Mouse (Mus musculus) limb, embryonic 14.5 days (tissue): ENCODE measurements around the gene Wdr75. TPM values are rescaled to one million over a fixed set of nuclear protein-coding genes. Genes with fewer than 3 reads are reported as not detected.

Source experiments
- ATAC-seq: fragments of 200-750 bp; cut with Nextera tagmentation; 2 replicates; pipeline ENCODE4 v1.8.0; 2017; ENCODE audit warnings: low read depth, moderate number of reproducible peaks, moderate TSS enrichment; ENCODE audit not compliant: low FRiP score
- DNase-seq: peaks from one replicate; pipeline ENCODE4 v3.0.0-alpha.2; 2015; ENCODE audit warnings: low spot score
- H3K27ac ChIP-seq: fragments of 300-500 bp; sonication (generic); replicated peaks from 2 replicates; pipeline ENCODE4 v1.5.1; 2014; ENCODE audit warnings: low read depth, mild to moderate bottlenecking, low read length, moderate library complexity, mixed read lengths
- H3K27me3 ChIP-seq: fragments of 300-500 bp; sonication (generic); 2 replicates; pipeline ENCODE4 v1.6.1; 2014; ENCODE audit warnings: low read length, mixed read lengths; ENCODE audit not compliant: control insufficient read depth, insufficient read depth
- H3K36me3 ChIP-seq: fragments of 300-500 bp; sonication (generic); 2 replicates; pipeline ENCODE4 v1.6.1; 2014; ENCODE audit warnings: mild to moderate bottlenecking, low read length, moderate library complexity, mixed read lengths; ENCODE audit not compliant: control insufficient read depth, insufficient read depth
- H3K4me1 ChIP-seq: fragments of 300-500 bp; sonication (generic); 2 replicates; pipeline ENCODE4 v1.6.1; 2014; ENCODE audit warnings: antibody characterized with exemption, low read length, mixed read lengths; ENCODE audit not compliant: control insufficient read depth, insufficient read depth
- H3K4me2 ChIP-seq: fragments of 300-500 bp; sonication (generic); replicated peaks from 2 replicates; pipeline ENCODE4 v1.6.1; 2014; ENCODE audit warnings: low read depth, mild to moderate bottlenecking, low read length, moderate library complexity; ENCODE audit not compliant: severe bottlenecking
- H3K4me3 ChIP-seq: fragments of 300-500 bp; sonication (generic); replicated peaks from 2 replicates; pipeline ENCODE4 v1.5.1; 2014; ENCODE audit warnings: low read length
- H3K9ac ChIP-seq: fragments of 300-500 bp; sonication (generic); 2 replicates; pipeline ENCODE4 v1.6.1; 2014; ENCODE audit warnings: mild to moderate bottlenecking, low read depth, low read length, moderate library complexity; ENCODE audit not compliant: severe bottlenecking
- H3K9me3 ChIP-seq: fragments of 300-500 bp; sonication (generic); 2 replicates; pipeline ENCODE4 v1.6.1; 2016; ENCODE audit warnings: low read length; ENCODE audit not compliant: control insufficient read depth
- POLR2A ChIP-seq: fragments of 200-500 bp; IDR thresholded peaks from 2 replicates; pipeline ENCODE4 v1.8.0; 2012; ENCODE audit warnings: inconsistent platforms, mild to moderate bottlenecking, moderate library complexity, borderline replicate concordance; ENCODE audit not compliant: insufficient read depth, insufficient read length; ENCODE audit errors: extremely low read depth
- WGBS: fragments of 180-500 bp; shearing (Covaris S2); extraction: QIAGEN DNeasy Blood & Tissue Kit; methylation state at CpG from one replicate; pipeline ENCODE4 v1.1.7; 2014; 5-methylcytosine and 5-hydroxymethylcytosine counted together
- polyA plus RNA-seq, 2 experiments: library from polyadenylated mRNA; depleted of rRNA in 1 of 2; stranded (reverse) in 1 of 2; unstranded in 1 of 2; fragments of >200 nt; fragmentation: Nextera tagmentation in 1 of 2; extraction: Ambion mirVana in 1 of 2; gene quantifications; 2 replicates each; pipeline versions ENCODE4 v1.2.1 to v1.2.3; 2012 to 2014

Wdr75 gene
- polyA plus RNA-seq, 2 experiments = 64.1 to 69.1 TPM

DNA sequence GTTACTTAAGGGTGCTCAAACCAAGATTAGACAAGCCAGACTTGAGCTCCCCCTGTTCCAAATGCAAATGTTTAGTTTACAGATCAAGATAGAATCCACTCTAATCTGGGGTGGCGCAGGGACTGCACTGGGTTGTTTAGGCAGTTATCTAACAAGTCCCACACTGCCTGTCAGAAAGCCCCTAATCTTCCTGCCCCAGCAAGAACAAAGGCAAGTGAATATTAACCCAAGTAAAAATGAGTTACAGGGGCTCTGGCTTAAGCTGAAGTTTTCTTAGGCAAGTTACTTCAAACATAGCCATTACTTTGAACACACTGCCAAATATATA, 33.5 kb upstream of the Wdr75 start:
- Histone ChIP-seq H3K9me3 (no peaks in the 10 kb centered on the region), H3K9ac (no peak overlapping the region), H3K4me1 (peaks cover 25% of the 10 kb centered on the region), H3K4me2 (no peak overlapping the region), H3K27ac (peak overlapping the region; percentile 75), H3K36me3 (no peaks in the 10 kb centered on the region), H3K27me3 (no peaks in the 10 kb centered on the region), H3K4me3 (no peak overlapping the region)
- TF ChIP-seq POLR2A = no peak
- 39% methylated on average over 1 of the region's 1 CpGs for WGBS
- ATAC-seq (no peak), DNase-seq (no peak)

DNA sequence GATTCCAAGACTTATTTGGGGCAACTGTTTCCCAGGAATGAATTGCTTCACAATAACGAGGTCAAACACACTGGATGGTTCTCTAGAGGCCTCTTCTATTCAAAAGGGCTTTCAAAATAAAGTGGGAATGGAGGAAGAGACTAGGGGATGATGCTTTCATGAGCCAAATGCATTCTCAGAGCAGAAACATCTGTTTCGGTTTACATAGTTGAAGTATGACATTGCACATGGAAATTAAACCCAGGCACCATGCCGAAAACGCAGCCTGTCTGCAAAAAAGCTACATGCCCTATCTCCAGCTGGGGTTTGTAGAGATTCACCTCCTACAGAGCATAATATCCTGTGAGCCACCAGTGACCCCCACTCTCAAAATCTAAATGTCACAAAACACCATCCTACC, 29.3 kb upstream of the Wdr75 start:
- peak; percentile 91 for DNase-seq
- no peak overlapping the region for H3K9ac ChIP-seq
- no peaks in the 10 kb centered on the region for H3K36me3 ChIP-seq
- no peak for TF ChIP-seq POLR2A
- no peak overlapping the region for H3K4me3 ChIP-seq
- 17% methylated on average over 4 of the region's 4 CpGs for WGBS
- peak overlapping the region; percentile 79 for H3K27ac ChIP-seq
- peak; percentile 76 for ATAC-seq
- peaks cover 26% of the 10 kb centered on the region for H3K4me1 ChIP-seq
- H3K27me3 ChIP-seq = no peaks in the 10 kb centered on the region
- no peaks in the 10 kb centered on the region for H3K9me3 ChIP-seq
- peak overlapping the region; percentile 37 for H3K4me2 ChIP-seq

DNA sequence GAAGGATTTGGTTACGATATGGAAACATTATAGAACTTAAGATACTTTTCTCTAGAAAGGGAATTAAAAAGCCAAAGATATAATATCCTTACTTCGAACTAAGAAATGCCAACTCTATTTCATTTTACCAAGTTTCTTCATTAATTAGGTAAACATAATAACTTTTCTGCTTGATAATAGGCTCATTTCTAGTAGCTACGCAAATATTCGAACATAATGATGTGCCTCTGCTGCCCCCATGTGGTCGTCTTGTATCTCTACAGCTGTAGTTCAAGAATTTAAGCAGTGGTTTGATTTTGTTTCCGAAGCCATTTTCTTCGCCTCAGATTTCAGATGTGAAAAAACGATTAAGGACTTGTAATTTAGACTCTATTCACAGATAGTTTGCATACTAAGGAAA, 28.8 kb upstream of the Wdr75 start:
- Histone ChIP-seq H3K36me3 (no peaks in the 10 kb centered on the region), H3K27ac (peak overlapping the region; percentile 88), H3K4me3 (no peak overlapping the region), H3K27me3 (no peaks in the 10 kb centered on the region), H3K4me2 (peak overlapping the region; percentile 37), H3K4me1 (peaks cover 24% of the 10 kb centered on the region), H3K9ac (no peak overlapping the region), H3K9me3 (no peaks in the 10 kb centered on the region)
- ATAC-seq = no peak
- no peak for TF ChIP-seq POLR2A
- DNase-seq = peak; percentile 96
- 12% methylated on average over 8 of the region's 8 CpGs for WGBS

DNA sequence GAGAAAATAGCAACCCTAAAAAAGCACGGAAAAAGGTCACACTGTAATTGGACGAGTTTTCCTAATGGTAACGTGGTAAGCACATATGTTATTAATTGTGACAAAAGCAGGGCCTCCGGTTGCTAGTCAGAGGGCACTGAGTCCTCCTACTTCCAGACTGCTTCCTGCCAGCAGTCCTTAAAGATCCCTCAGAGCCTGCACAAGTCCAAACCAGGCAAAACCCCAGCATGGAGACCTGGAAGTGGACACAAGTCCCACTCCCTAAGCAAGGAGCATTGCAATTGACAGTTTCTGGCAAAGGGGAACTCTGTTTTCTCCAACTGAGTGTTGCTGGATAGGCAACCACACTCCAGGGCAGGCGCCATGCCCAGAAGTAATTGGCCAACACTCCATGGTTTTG, 27.4 kb upstream of the Wdr75 start:
- no peak for TF ChIP-seq POLR2A
- Histone ChIP-seq H3K9me3 (no peaks in the 10 kb centered on the region), H3K4me2 (no peak overlapping the region; the same call in 1 of the 2 replicates), H3K27me3 (no peaks in the 10 kb centered on the region), H3K4me1 (peaks cover 17% of the 10 kb centered on the region), H3K36me3 (no peaks in the 10 kb centered on the region), H3K9ac (no peak overlapping the region), H3K27ac (peak overlapping the region; percentile 88), H3K4me3 (no peak overlapping the region)
- 24% methylated on average over 5 of the region's 5 CpGs for WGBS
- ATAC-seq = peak; percentile 73
- peak; percentile 87 for DNase-seq

DNA sequence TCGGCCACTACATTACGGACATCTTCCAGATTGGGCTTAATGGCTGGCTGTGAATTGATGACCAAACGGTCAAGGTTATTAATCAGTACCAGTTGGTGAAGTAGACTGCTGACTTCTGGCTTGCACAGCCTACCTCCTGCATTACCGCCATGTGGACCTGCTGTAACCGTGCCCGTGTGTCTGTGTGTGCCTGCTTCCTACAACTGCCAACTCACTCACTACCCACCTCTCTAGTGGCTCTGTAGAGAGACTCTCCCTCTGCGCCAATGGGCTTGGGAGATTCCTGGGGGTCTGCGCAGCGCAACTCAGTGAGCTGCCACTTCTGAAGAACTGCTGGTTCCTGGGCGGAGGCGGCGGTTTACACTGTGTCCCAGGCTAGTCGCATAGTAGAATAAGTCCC, 25.6 kb upstream of the Wdr75 start:
- Histone ChIP-seq H3K4me3 (no peak overlapping the region), H3K4me2 (no peak overlapping the region), H3K27me3 (no peaks in the 10 kb centered on the region), H3K36me3 (no peaks in the 10 kb centered on the region), H3K9ac (no peak overlapping the region), H3K27ac (no peak overlapping the region), H3K9me3 (no peaks in the 10 kb centered on the region), H3K4me1 (peaks cover 17% of the 10 kb centered on the region)
- DNase-seq (no peak), ATAC-seq (no peak)
- 95% methylated on average over 13 of the region's 13 CpGs for WGBS
- no peak for TF ChIP-seq POLR2A

DNA sequence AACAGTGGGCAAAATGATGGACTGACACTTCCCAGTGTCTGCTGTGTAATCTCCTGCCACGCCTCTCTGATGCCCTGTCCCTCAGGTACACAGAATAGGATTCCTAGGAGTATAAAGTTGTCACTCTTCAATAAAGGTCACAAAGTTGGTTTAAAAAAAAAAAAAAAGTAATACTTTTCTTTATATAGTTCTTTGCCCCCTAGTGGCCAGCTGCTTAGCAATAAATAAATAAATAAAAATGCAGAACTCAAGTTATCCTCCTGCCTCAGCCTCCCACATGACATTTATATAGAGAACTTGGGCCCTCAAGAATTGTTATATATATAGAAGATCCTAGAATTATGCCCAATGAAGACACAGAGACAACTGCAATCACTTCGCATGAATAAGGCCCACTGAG, 24.9 kb upstream of the Wdr75 start:
- H3K4me2 ChIP-seq = no peak overlapping the region
- TF ChIP-seq POLR2A = no peak
- DNase-seq (no peak), ATAC-seq (no peak)
- H3K27ac ChIP-seq = no peak overlapping the region
- no peak overlapping the region for H3K4me3 ChIP-seq
- H3K9ac ChIP-seq = no peak overlapping the region
- peaks cover 14% of the 10 kb centered on the region for H3K4me1 ChIP-seq
- H3K9me3 ChIP-seq = no peaks in the 10 kb centered on the region
- no peaks in the 10 kb centered on the region for H3K36me3 ChIP-seq
- WGBS = 93% methylated on average over 2 of the region's 2 CpGs
- H3K27me3 ChIP-seq = no peaks in the 10 kb centered on the region
